Mouse (Mus musculus) left cerebral cortex, postnatal 14 days (tissue): ENCODE measurements around the gene Vmn1r221. TPM values are rescaled to one million over a fixed set of nuclear protein-coding genes. Genes with fewer than 3 reads are reported as not detected.
"Not testable (repeated sequence)": the region's sequence is repeated elsewhere in the genome, so short reads cannot be mapped to it uniquely, and the experiment has no call there.

ENCODE experiments used
- DNase-seq, 2 experiments: peaks; one replicate each; pipeline ENCODE4 v3.0.0; 2021 to 2022; ENCODE audit warnings: low spot score in 2 of 2, mixed read lengths in 1 of 2
- intact Hi-C: fragments of 180-260 bp; cut with DNase I; formaldehyde crosslinking; loops from one replicate; pipeline ENCODE4 v1.15.1; 2025
- long read RNA-seq, 2 experiments: library from polyadenylated mRNA; stranded (forward); transcript quantifications; one replicate each; pipeline ENCODE4 v2.0.0; 2021
- total RNA-seq, 2 experiments: library from RNA; stranded (reverse); gene quantifications; 2 replicates each; pipeline ENCODE4 v1.2.3; 2021

Gene Vmn1r221
- not detected for total RNA-seq
- long read RNA-seq, experiment 1 = 0 reads
- long read RNA-seq, experiment 2 = 0 reads

DNA sequence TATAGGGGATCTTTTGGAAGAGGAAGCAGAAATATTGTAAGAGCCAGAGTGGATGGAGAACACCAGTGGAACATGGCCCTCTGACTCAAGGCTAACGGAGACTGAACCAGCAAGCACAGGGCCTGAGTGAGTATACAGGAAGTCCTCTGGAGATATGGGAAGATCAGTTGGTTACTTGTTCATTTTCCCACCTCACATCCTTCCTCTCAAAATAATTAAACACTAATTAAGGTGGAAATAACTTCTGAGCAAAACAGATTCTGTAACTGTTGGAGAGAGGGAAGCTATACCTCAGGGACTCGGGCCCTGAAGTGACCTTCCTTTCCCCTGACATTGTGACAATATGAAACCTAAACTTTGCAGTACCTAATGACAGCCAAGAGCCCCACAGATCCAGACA is at the start of gene Vmn1r221:
Gene Vmn1r221, plus strand, starts transcription at position 301 of the 400 bp plus-strand sequence.
- DNase-seq, intact Hi-C loops: not testable (repeated sequence)

DNA sequence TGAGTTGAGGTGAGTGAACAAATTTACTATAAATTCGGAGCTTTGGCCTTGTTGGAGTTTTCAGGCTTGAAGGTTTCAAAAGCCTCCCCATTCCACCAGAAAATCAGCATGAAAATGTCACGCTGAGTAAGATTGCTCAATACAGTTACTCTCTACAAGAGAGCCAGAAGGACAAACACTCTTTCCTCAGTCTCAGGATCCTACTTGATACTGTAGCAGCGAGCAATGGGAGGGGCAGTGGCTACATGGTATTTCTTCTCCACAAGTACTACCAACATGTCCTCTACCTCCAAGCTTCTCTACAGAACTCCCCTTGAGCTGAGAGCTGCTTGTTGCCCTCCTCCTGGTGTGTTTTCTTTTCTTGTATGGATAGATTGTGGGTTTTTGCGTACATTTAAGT is 47.5 kb upstream of the Vmn1r221 start:
- not testable (repeated sequence) for DNase-seq

DNA sequence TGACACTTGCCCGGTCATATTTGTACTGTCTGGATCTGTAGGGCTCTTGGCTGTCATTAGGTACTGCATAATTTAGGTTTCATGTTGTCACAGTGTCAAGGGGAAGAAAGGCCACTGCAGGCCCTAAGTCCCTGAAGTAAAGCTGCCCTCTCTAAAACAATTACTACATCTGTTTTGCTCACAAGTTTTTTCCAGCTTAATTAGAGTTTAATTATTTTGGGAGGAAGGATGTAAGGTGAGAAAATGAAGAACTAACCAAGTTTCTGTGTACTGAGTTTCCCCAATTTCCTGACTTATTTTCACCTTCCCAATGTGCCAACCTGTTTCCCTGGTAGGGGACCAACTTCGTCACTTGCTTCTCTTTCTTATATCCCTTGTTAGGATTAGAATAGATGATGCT is 26.1 kb upstream of the Vmn1r221 start, which contains the start of gene Vmn1r220:
Gene Vmn1r220, minus strand, starts transcription at position 101 of the 400 bp plus-strand sequence.
- intact Hi-C loops = no loop called here
- DNase-seq = no peak

More for the DNA sequence above, 47.5 kb upstream of the Vmn1r221 start:
- intact Hi-C loops = not testable (repeated sequence)

DNA sequence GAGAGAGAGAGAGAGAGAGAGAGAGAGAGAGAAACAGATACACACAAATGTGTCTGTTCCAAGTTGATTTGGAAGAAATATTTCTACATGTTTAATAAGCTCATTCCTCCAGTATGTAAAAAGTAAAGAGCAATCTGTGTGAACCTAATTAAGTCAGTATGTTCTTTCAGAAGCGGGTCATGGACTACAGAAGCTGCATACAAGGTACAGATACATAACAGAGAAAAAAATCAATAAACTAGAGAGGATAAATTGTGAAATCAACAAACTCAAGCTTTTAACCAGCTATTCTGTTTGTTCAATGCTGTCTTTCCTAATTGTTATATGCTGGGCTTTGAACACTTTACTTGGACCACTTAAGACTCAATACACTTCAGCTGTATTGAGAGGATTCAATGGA is 10.0 kb upstream of the Vmn1r221 start:
- DNase-seq, intact Hi-C loops: not testable (repeated sequence)

- DNase-seq, intact Hi-C loops: not testable (repeated sequence)
Measured at GRCm38 (mm10) chr13:23235847-23236246, 21.9 kb downstream of the Vmn1r221 start, which contains the start of gene Vmn1r222. Vmn1r222 (minus strand) TSS chr13:23235947.

DNA sequence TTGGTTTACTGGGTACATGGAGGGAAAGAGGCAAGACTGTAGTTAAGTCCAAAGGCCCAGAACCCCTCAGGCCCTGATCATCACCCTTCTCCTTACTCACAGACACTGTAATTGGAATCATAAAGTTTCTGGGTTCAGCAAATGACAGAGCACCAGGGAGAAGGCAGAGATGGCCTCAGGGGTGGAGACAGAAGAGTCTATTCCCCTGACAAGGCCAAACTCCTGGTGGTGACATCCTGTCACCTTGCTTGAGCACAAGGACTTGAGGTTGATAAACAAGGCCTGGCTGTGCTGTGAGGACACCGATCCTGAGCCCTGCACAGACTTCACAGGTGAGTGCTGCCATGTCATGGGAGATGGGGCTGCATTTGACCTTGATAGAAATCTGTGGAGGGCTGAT is 32.9 kb downstream of the Vmn1r221 start, which contains the start of gene Vmn1r223:
Gene Vmn1r223, plus strand, starts transcription at position 301 of the 400 bp plus-strand sequence.
- intact Hi-C loops, DNase-seq: not testable (repeated sequence)

DNA sequence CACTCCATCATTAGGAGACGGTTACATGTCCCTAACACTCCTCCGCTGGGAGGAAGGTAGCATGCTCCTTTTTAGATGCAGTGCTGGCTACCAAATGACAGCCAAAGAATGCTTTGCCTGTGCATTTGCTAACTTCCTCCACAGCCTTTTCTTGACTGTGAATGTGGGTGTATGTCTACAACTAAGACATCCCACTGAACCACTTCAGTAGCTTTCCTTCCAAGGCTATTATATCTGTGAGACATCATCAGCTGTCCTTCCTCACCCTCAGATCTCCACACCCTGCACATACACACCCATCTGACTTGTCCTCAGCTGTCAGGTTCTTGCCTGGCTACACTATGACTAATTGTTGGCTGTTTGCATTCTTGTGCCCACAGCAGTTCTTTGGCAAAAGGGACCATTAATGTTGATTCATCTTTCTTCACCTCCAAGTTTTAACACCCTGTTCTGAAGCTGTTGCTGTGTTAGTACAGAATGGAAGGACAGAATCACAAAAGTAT is 44.7 kb downstream of the Vmn1r221 start:
- intact Hi-C loops = no loop called here
- no peak for DNase-seq

DNA sequence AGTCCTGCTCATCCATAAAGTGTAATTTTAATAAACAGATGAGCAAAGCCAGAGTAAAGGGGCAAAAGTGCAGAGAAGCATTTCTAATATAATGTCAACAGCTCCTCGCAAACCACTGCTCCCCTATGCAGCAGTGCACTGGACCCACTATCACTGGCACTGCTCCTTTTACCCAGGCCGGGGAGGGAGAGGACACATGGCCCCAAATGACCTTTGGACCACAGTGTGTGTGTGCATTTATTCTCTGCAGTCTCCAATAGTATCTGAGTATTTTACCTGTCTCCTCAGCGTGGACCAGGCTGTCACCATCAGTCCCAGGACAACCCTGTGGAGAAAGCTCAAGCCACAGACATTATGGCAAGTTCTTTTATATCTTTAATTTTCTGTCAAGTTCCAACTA is 54.7 kb downstream of the Vmn1r221 start:
- DNase-seq, intact Hi-C loops: not testable (repeated sequence)

GRCm38 (mm10) chr13:23269127-23269526 is 55.2 kb downstream of the Vmn1r221 start:
- DNase-seq = peak; percentile 39 to 77
- intact Hi-C loops = not testable (repeated sequence)

- peak; percentile 35 to 39 for DNase-seq
- intact Hi-C loops = no loop called here
Measured at GRCm38 (mm10) chr13:23269681-23270080, 55.8 kb downstream of the Vmn1r221 start.

GRCm38 (mm10) chr13:23270321-23271101 is 56.6 kb downstream of the Vmn1r221 start:
- intact Hi-C loops = no loop called here

More at GRCm38 (mm10) chr13:23270321-23271101, 56.6 kb downstream of the Vmn1r221 start:
- DNase-seq = peak; percentile 79 to 83

Other genes with a start within 250 kb of the Vmn1r221 start
- gene Vmn1r213, start 206.5 kb upstream of the Vmn1r221 start, total RNA-seq = not detected
- not detected for gene Vmn1r214, start 183.7 kb upstream of the Vmn1r221 start, total RNA-seq
- gene Vmn1r215, start 146.1 kb upstream of the Vmn1r221 start, total RNA-seq = not detected
- not detected for gene Vmn1r217, start 95.9 kb upstream of the Vmn1r221 start, total RNA-seq
- gene Vmn1r218, start 81.0 kb upstream of the Vmn1r221 start, total RNA-seq = not detected
- not detected for gene Vmn1r219, start 54.8 kb upstream of the Vmn1r221 start, total RNA-seq
- gene Vmn1r220, start 26.2 kb upstream of the Vmn1r221 start, total RNA-seq = not detected
- not detected for gene Vmn1r222, start 21.8 kb downstream of the Vmn1r221 start, total RNA-seq
- not detected for gene Vmn1r223, start 33.0 kb downstream of the Vmn1r221 start, total RNA-seq
- 10 to 100 TPM; 39.5 TPM for gene Zfp322a, start 155.1 kb downstream of the Vmn1r221 start, total RNA-seq
- 1 to 10 TPM; 6.9 to 7.1 TPM for gene Abt1, start 209.7 kb downstream of the Vmn1r221 start, total RNA-seq